Mouse (Mus musculus) G1E (cell line): ENCODE data around the gene Dynlrb2. TPM values are rescaled to one million over a fixed set of nuclear protein-coding genes. Genes with fewer than 3 reads are reported as not detected.

Experiments used
- ATAC-seq: 2 replicates; pipeline ENCODE4 v1.8.0; 2016; ENCODE audit warnings: mild to moderate bottlenecking; ENCODE audit not compliant: insufficient number of reproducible peaks, poor library complexity, low FRiP score, severe bottlenecking; ENCODE audit errors: extremely low read depth
- DNase-seq: peaks from one replicate; pipeline ENCODE4 v3.0.0; 2012; ENCODE audit warnings: low spot score
- H3K27me3 ChIP-seq: 2 replicates; pipeline ENCODE4 v1.6.1; 2012; ENCODE audit warnings: mild to moderate bottlenecking, low read length, inconsistent platforms; ENCODE audit not compliant: insufficient read depth
- H3K36me3 ChIP-seq: replicated peaks from 2 replicates; pipeline ENCODE3; 2012; ENCODE audit warnings: mild to moderate bottlenecking, inconsistent platforms
- H3K4me1 ChIP-seq: 2 replicates; pipeline ENCODE4 v1.6.1; 2012; ENCODE audit warnings: low read depth, low read length, inconsistent platforms, mixed read lengths; ENCODE audit not compliant: insufficient read depth
- H3K4me3 ChIP-seq: 2 replicates; pipeline ENCODE4 v1.5.1; 2012; ENCODE audit warnings: low read depth, mild to moderate bottlenecking, inconsistent platforms, low read length, moderate library complexity, mixed read lengths
- H3K9me3 ChIP-seq: replicated peaks from 2 replicates; pipeline ENCODE4 v1.6.1; 2012; ENCODE audit warnings: inconsistent platforms
- CTCF ChIP-seq: IDR thresholded peaks from 2 replicates; pipeline ENCODE4 v1.5.1; 2012; ENCODE audit warnings: low read depth, low read length, inconsistent platforms, mixed read lengths
- GATA1 ChIP-seq: IDR thresholded peaks from 2 replicates; pipeline ENCODE4 v1.6.1; 2012; ENCODE audit warnings: borderline replicate concordance, low read length, inconsistent platforms, mixed read lengths
- GATA2 ChIP-seq: IDR thresholded peaks from 2 replicates; pipeline ENCODE4 v1.6.1; 2012; ENCODE audit warnings: low read depth, low read length, inconsistent platforms, borderline replicate concordance
- POLR2AphosphoS5 ChIP-seq: IDR thresholded peaks from 2 replicates; pipeline ENCODE4 v1.6.1; 2012; ENCODE audit warnings: low read depth, low read length, inconsistent platforms; ENCODE audit not compliant: insufficient replicate concordance
- TAL1 ChIP-seq: conservative IDR thresholded peaks from 2 replicates; pipeline ENCODE4 v1.6.1; 2012; ENCODE audit warnings: low read depth, low read length, inconsistent platforms, mixed read lengths
- polyA plus RNA-seq: library from polyadenylated mRNA; stranded (reverse); fragments of >175 nt; gene quantifications from 2 replicates; pipeline ENCODE4 v1.2.3, GENCODE M21; 2012
- total RNA-seq, 2 experiments: library from RNA; stranded (forward) in 1 of 2; stranded (reverse) in 1 of 2; fragments of 200-1000 nt in 1 of 2; fragments of >200 nt in 1 of 2; fragmentation: Nextera tagmentation in 1 of 2; gene quantifications; 2 replicates each; pipeline ENCODE4 v1.2.3; 2014 to 2017

The Dynlrb2 gene
- total and polyA plus RNA-seq, 3 experiments: not detected

DNA sequence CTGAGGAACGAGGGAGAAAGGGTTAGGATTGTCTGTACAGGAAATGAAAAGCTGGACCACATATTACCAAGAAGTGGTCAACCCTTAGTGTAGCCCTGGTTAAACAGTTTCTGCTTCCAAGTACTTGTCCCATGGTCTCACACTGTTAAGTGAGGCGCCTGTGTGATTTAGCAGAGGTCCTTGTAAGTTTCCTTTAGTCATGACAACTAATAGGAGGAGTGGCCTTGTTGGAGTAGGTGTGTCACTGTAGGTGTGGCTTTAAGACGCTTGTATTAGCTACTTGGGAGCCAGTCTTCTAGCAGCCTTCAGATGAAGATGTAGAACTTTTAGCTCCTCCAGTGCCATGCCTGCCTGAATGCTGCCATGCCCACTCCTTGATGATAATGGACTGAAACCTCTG lies 4.5 kb downstream of the Dynlrb2 start:
- peaks cover 59% of the 10 kb centered on the region for H3K9me3 ChIP-seq
- no peak for TF ChIP-seq GATA1
- no peak for TF ChIP-seq POLR2AphosphoS5
- no peak for TF ChIP-seq CTCF
- TF ChIP-seq TAL1: no peak
- no peak for TF ChIP-seq GATA2
- H3K4me3 ChIP-seq: no peak overlapping the region
- DNase-seq: no peak
- no peaks in the 10 kb centered on the region for H3K27me3 ChIP-seq
- H3K4me1 ChIP-seq: no peaks in the 10 kb centered on the region
- ATAC-seq: no peak; the same call in 1 of the 2 replicates
- no peaks in the 10 kb centered on the region for H3K36me3 ChIP-seq

GRCm38 (mm10) chr8:116519676-116520075 lies 14.9 kb downstream of the Dynlrb2 start:
- Histone ChIP-seq H3K4me3 (no peak overlapping the region), H3K27me3 (no peaks in the 10 kb centered on the region), H3K36me3 (no peaks in the 10 kb centered on the region), H3K4me1 (no peaks in the 10 kb centered on the region), H3K9me3 (peaks cover 79% of the 10 kb centered on the region)
- no peak for DNase-seq
- no peak for ATAC-seq
- TF ChIP-seq CTCF (no peak), TAL1 (no peak), POLR2AphosphoS5 (no peak), GATA2 (no peak), GATA1 (no peak)

DNA sequence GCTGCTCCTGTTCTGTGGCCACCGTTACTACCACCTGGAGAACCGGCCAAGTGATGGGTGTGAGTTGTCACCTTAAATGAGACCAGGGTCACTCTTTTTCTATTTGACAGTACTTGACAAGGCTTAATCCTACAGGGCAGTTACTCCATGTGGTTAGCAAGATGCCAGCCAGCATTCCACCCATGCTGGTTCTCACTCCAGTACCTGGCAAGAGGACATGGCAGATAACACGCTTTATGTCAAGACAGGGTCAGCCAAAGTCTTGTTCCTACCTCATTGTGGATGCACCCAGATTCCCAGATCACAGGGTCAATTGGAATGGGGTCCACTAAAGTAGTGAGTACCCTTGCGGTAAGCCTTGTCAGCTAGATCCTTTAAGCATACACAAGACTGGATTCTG lies 16.4 kb downstream of the Dynlrb2 start:
- TF ChIP-seq POLR2AphosphoS5 (no peak), TAL1 (no peak), GATA1 (no peak), GATA2 (no peak), CTCF (no peak)
- ATAC-seq: no peak
- no peak overlapping the region for H3K4me3 ChIP-seq

DNA sequence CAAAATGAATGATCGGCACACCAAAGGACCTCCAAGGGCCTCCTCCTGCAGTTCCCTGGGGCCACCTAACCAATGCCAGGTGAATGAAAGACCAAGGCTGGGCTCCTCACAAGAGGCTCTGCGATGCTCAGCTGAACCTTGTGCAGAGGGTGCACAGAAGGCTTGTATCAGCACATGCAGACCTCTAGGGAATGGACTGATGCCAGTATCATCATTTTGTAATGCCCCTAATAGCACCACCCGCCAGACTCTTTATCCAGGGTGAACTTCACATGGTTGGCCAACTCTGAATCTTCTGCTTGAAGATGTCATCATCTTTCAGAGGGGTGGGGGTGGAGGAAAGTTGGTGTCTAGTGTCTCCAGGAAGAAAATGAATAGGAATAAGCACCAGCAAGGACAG lies 16.9 kb downstream of the Dynlrb2 start:
- DNase-seq (no peak), ATAC-seq (no peak)
- TF ChIP-seq POLR2AphosphoS5 (no peak), TAL1 (no peak), CTCF (no peak), GATA2 (no peak)
- Histone ChIP-seq H3K27me3 (no peaks in the 10 kb centered on the region), H3K4me3 (no peak overlapping the region), H3K4me1 (no peaks in the 10 kb centered on the region), H3K9me3 (peaks cover 76% of the 10 kb centered on the region), H3K36me3 (no peaks in the 10 kb centered on the region)

More for the DNA sequence above, 16.4 kb downstream of the Dynlrb2 start:
- no peaks in the 10 kb centered on the region for H3K4me1 ChIP-seq
- H3K9me3 ChIP-seq: peaks cover 80% of the 10 kb centered on the region
- no peaks in the 10 kb centered on the region for H3K27me3 ChIP-seq
- no peaks in the 10 kb centered on the region for H3K36me3 ChIP-seq
- DNase-seq: no peak

- no peaks in the 10 kb centered on the region for H3K4me1 ChIP-seq
- no peak overlapping the region for H3K4me3 ChIP-seq
Measured at GRCm38 (mm10) chr8:116522104-116522767, 17.5 kb downstream of the Dynlrb2 start.

GRCm38 (mm10) chr8:116524915-116525314 lies 20.1 kb downstream of the Dynlrb2 start:
- TF ChIP-seq CTCF (no peak), GATA2 (no peak), GATA1 (no peak), POLR2AphosphoS5 (no peak), TAL1 (no peak)
- Histone ChIP-seq H3K4me3 (no peak overlapping the region), H3K9me3 (peaks cover 79% of the 10 kb centered on the region), H3K4me1 (no peaks in the 10 kb centered on the region), H3K27me3 (no peaks in the 10 kb centered on the region), H3K36me3 (no peaks in the 10 kb centered on the region)
- DNase-seq (no peak), ATAC-seq (no peak)

More at GRCm38 (mm10) chr8:116522104-116522767, 17.5 kb downstream of the Dynlrb2 start:
- Histone ChIP-seq H3K27me3 (no peaks in the 10 kb centered on the region), H3K36me3 (no peaks in the 10 kb centered on the region), H3K9me3 (peaks cover 75% of the 10 kb centered on the region)
- no peak for ATAC-seq
- no peak for DNase-seq
- TF ChIP-seq CTCF: no peak
- TF ChIP-seq GATA2: no peak
- TF ChIP-seq TAL1: no peak
- TF ChIP-seq POLR2AphosphoS5: no peak
